Mouse (Mus musculus) MEL (cell line): Measurements from ENCODE around the gene Ciart. TPM values are rescaled to one million over a fixed set of nuclear protein-coding genes. Genes with fewer than 3 reads are reported as not detected.
A peak's percentile ranks its signal among the peaks of the same experiment; 100 is the strongest.

Source experiments
- DNase-seq: peaks from one replicate; pipeline ENCODE4 v3.0.0; 2011; ENCODE audit warnings: low read depth, low spot score
- H3K27ac ChIP-seq: 2 replicates; pipeline ENCODE4 v1.5.1; 2012; ENCODE audit warnings: low read depth, mild to moderate bottlenecking, control low read depth, low read length, moderate library complexity; ENCODE audit not compliant: control insufficient read depth
- H3K27me3 ChIP-seq, 2 experiments: fragments of 150-350 bp in 1 of 2; sonication (generic) in 1 of 2; 2 replicates each; pipeline ENCODE4 v1.6.1; 2012; ENCODE audit warnings: low read length in 2 of 2, mild to moderate bottlenecking in 2 of 2, improper control_type of control experiment in 1 of 2, moderate library complexity in 1 of 2; ENCODE audit not compliant: insufficient read depth in 2 of 2, control insufficient read depth in 1 of 2
- H3K36me3 ChIP-seq, 2 experiments: 2 replicates each; pipeline ENCODE4 v1.6.1; 2012 to 2014; ENCODE audit warnings: low read length in 2 of 2, improper control_type of control experiment in 1 of 2, inconsistent platforms in 1 of 2, mild to moderate bottlenecking in 1 of 2; ENCODE audit not compliant: insufficient read depth in 2 of 2, control insufficient read depth in 1 of 2
- H3K4me1 ChIP-seq, 2 experiments: fragments of 150-350 bp in 1 of 2; sonication (generic) in 1 of 2; 2 replicates each; pipeline ENCODE4 v1.6.1; 2012; ENCODE audit warnings: low read length in 2 of 2, improper control_type of control experiment in 1 of 2, mild to moderate bottlenecking in 1 of 2; ENCODE audit not compliant: insufficient read depth in 2 of 2, control insufficient read depth in 1 of 2
- H3K4me3 ChIP-seq, 2 experiments: fragments of 150-350 bp in 1 of 2; sonication (generic) in 1 of 2; 2 replicates each; pipeline ENCODE4 v1.5.1; 2012; ENCODE audit warnings: low read depth in 2 of 2, low read length in 2 of 2, mild to moderate bottlenecking in 2 of 2, moderate library complexity in 2 of 2, control low read depth in 1 of 2, improper control_type of control experiment in 1 of 2; ENCODE audit not compliant: control insufficient read depth in 1 of 2, insufficient read depth in 1 of 2
- H3K79me2 ChIP-seq: 2 replicates; pipeline ENCODE4 v1.6.1; 2012; ENCODE audit warnings: mild to moderate bottlenecking, low read length, moderate library complexity; ENCODE audit not compliant: control insufficient read depth, poor library complexity, insufficient read depth
- H3K9ac ChIP-seq: 2 replicates; pipeline ENCODE4 v1.6.1; 2012; ENCODE audit warnings: low read depth, mild to moderate bottlenecking, control low read depth, low read length, moderate library complexity; ENCODE audit not compliant: control insufficient read depth, poor library complexity, severe bottlenecking
- H3K9me3 ChIP-seq: fragments of 150-350 bp; sonication (generic); replicated peaks from 2 replicates; pipeline ENCODE4 v1.6.1; 2012; ENCODE audit warnings: mild to moderate bottlenecking, low read length, improper control_type of control experiment, moderate library complexity; ENCODE audit not compliant: insufficient read depth
- BHLHE40 ChIP-seq: IDR thresholded peaks from 2 replicates; pipeline ENCODE4 v1.6.1; 2012; ENCODE audit warnings: low read depth, mild to moderate bottlenecking, inconsistent platforms, low read length, improper control_type of control experiment, borderline replicate concordance
- CHD1 ChIP-seq: IDR thresholded peaks from 2 replicates; pipeline ENCODE4 v1.6.1; 2012; ENCODE audit warnings: low read depth, mild to moderate bottlenecking, inconsistent platforms, low read length, improper control_type of control experiment
- CHD2 ChIP-seq: IDR thresholded peaks from 2 replicates; pipeline ENCODE4 v1.6.1; 2011; ENCODE audit warnings: low read length, improper control_type of control experiment
- E2F4 ChIP-seq: IDR thresholded peaks from 2 replicates; pipeline ENCODE4 v1.6.1; 2011; ENCODE audit warnings: low read depth, low read length, improper control_type of control experiment, borderline replicate concordance
- ELF1 ChIP-seq: IDR thresholded peaks from 2 replicates; pipeline ENCODE4 v1.6.1; 2014; ENCODE audit warnings: low read depth, mild to moderate bottlenecking, inconsistent platforms, low read length, improper control_type of control experiment, moderate library complexity
- EP300 ChIP-seq, 2 experiments: IDR thresholded peaks; 2 replicates each; pipeline ENCODE4 v1.6.1; 2011; ENCODE audit warnings: improper control_type of control experiment in 2 of 2, low read length in 2 of 2, low read depth in 1 of 2, mild to moderate bottlenecking in 1 of 2
- ETS1 ChIP-seq: IDR thresholded peaks from 2 replicates; pipeline ENCODE4 v1.6.1; 2012; ENCODE audit warnings: low read depth, mild to moderate bottlenecking, inconsistent platforms, low read length, improper control_type of control experiment, moderate library complexity
- GATA1 ChIP-seq: IDR thresholded peaks from 2 replicates; pipeline ENCODE4 v1.6.1; 2011; ENCODE audit warnings: low read depth, low read length, improper control_type of control experiment
- HCFC1 ChIP-seq: IDR thresholded peaks from 2 replicates; pipeline ENCODE4 v1.6.1; 2012; ENCODE audit warnings: low read depth, mild to moderate bottlenecking, inconsistent platforms, low read length, improper control_type of control experiment, moderate library complexity
- JUND ChIP-seq: IDR thresholded peaks from 2 replicates; pipeline ENCODE4 v1.6.1; 2011; ENCODE audit warnings: low read depth, mild to moderate bottlenecking, improper control_type of control experiment, low read length
- KAT2A ChIP-seq: conservative IDR thresholded peaks from 2 replicates; pipeline ENCODE4 v1.6.1; 2012; ENCODE audit warnings: low read depth, low read length, improper control_type of control experiment, inconsistent platforms
- MAFK ChIP-seq: IDR thresholded peaks from 2 replicates; pipeline ENCODE4 v1.6.1; 2011; ENCODE audit warnings: low read depth, mild to moderate bottlenecking, low read length, improper control_type of control experiment, borderline replicate concordance
- MAX ChIP-seq: IDR thresholded peaks from 2 replicates; pipeline ENCODE4 v1.6.1; 2011; ENCODE audit warnings: low read length, improper control_type of control experiment
- MAZ ChIP-seq: IDR thresholded peaks from 2 replicates; pipeline ENCODE4 v1.6.1; 2012; ENCODE audit warnings: low read depth, mild to moderate bottlenecking, inconsistent platforms, low read length, improper control_type of control experiment
- MYC ChIP-seq: IDR thresholded peaks from 2 replicates; pipeline ENCODE4 v1.6.1; 2011; ENCODE audit warnings: low read depth, mild to moderate bottlenecking, low read length, improper control_type of control experiment, moderate library complexity
- NELFE ChIP-seq: IDR thresholded peaks from 2 replicates; pipeline ENCODE4 v1.6.1; 2011; ENCODE audit warnings: low read depth, low read length, improper control_type of control experiment
- NRF1 ChIP-seq: IDR thresholded peaks from 2 replicates; pipeline ENCODE4 v1.6.1; 2014; ENCODE audit warnings: low read depth, mild to moderate bottlenecking, inconsistent platforms, low read length, improper control_type of control experiment, moderate library complexity; ENCODE audit not compliant: poor library complexity, insufficient read depth, severe bottlenecking
- POLR2AphosphoS5 ChIP-seq: IDR thresholded peaks from 2 replicates; pipeline ENCODE4 v1.6.1; 2012; ENCODE audit warnings: low read depth, borderline replicate concordance, mild to moderate bottlenecking, inconsistent platforms, low read length, moderate library complexity, mixed read lengths
- RAD21 ChIP-seq: IDR thresholded peaks from 2 replicates; pipeline ENCODE4 v1.6.1; 2011; ENCODE audit warnings: mild to moderate bottlenecking, low read depth, low read length, improper control_type of control experiment
- RCOR1 ChIP-seq: IDR thresholded peaks from 2 replicates; pipeline ENCODE4 v1.6.1; 2012; ENCODE audit warnings: low read depth, mild to moderate bottlenecking, inconsistent platforms, low read length, improper control_type of control experiment
- SMC3 ChIP-seq: IDR thresholded peaks from 2 replicates; pipeline ENCODE4 v1.6.1; 2011; ENCODE audit warnings: low read depth, low read length, improper control_type of control experiment
- TAL1 ChIP-seq: IDR thresholded peaks from 2 replicates; pipeline ENCODE4 v1.6.1; 2012; ENCODE audit warnings: mild to moderate bottlenecking, inconsistent platforms, low read length, moderate library complexity, mixed read lengths
- UBTF ChIP-seq: IDR thresholded peaks from 2 replicates; pipeline ENCODE4 v1.6.1; 2012; ENCODE audit warnings: low read depth, mild to moderate bottlenecking, inconsistent platforms, low read length, improper control_type of control experiment, moderate library complexity, borderline replicate concordance; ENCODE audit not compliant: insufficient read depth
- USF1 ChIP-seq: IDR thresholded peaks from 2 replicates; pipeline ENCODE4 v1.6.1; 2014; ENCODE audit warnings: low read depth, mild to moderate bottlenecking, inconsistent platforms, low read length, improper control_type of control experiment, moderate library complexity
- ZC3H11A ChIP-seq: IDR thresholded peaks from 2 replicates; pipeline ENCODE4 v1.6.1; 2012; ENCODE audit warnings: low read depth, mild to moderate bottlenecking, inconsistent platforms, low read length, improper control_type of control experiment
- ZMIZ1 ChIP-seq: IDR thresholded peaks from 2 replicates; pipeline ENCODE4 v1.6.1; 2012; ENCODE audit warnings: low read depth, mild to moderate bottlenecking, inconsistent platforms, low read length, improper control_type of control experiment, moderate library complexity
- ZNF384 ChIP-seq: IDR thresholded peaks from 2 replicates; pipeline ENCODE4 v1.6.1; 2012; ENCODE audit warnings: low read depth, mild to moderate bottlenecking, inconsistent platforms, low read length, improper control_type of control experiment
- polyA plus RNA-seq, 2 experiments: library from polyadenylated mRNA; stranded (reverse) in 1 of 2; unstranded in 1 of 2; fragments of >175 nt in 1 of 2; fragments of >200 nt in 1 of 2; gene quantifications; 2 replicates each; pipeline versions ENCODE4 v1.2.1 to v1.2.4; 2012; ENCODE audit warnings: low replicate concordance in 2 of 2, low read depth in 1 of 2; ENCODE audit not compliant: insufficient read length in 2 of 2, insufficient read depth in 1 of 2, missing spikeins in 1 of 2
- total RNA-seq: library from RNA; depleted of rRNA; stranded (reverse); fragments of 300-350 nt; gene quantifications from 2 replicates; pipeline ENCODE4 v1.2.3, GENCODE M21; 2012

The Ciart gene
- total and polyA plus RNA-seq, 3 experiments = 4.9 to 23.8 TPM; not detected in 1

DNA sequence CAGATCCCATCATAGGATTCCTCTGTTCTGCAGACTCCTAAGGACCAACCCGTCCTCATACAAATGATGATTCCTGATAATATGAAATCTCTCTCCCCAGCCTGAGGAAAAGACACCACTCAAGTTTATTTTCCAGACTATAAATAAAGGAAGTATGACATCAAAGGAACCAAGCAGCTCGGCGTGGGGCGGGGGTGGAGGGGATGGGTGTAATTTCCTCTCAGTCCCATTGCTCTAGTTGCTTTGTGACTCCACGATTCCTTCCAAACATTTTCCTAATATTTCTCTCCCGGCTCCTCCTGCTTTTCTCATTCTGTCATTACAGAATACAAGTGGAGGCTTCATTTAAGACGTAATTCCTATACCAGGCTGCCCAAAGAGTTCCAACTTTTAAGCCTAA is 11.1 kb upstream of the Ciart start:
- Histone ChIP-seq H3K9ac (peak overlapping the region; percentile 66), H3K4me3 (peak overlapping the region; percentile 59 to 60), H3K4me1 (peaks cover 12 to 20% of the 10 kb centered on the region in 2 experiments), H3K36me3 (peaks cover 0 to 16% of the 10 kb centered on the region in 2 experiments; a peak in 2 of 4 replicates), H3K27me3 (no peaks in the 10 kb centered on the region), H3K27ac (peak overlapping the region; percentile 73), H3K79me2 (peaks cover 11% of the 10 kb centered on the region), H3K9me3 (no peaks in the 10 kb centered on the region)
- TF ChIP-seq USF1 (no peak), CHD1 (peak; percentile 95; the same call in 1 of the 2 replicates), ELF1 (peak; percentile 55), ZNF384 (no peak), MAZ (peak; percentile 58; the same call in 1 of the 2 replicates), SMC3 (no peak), POLR2AphosphoS5 (no peak), BHLHE40 (0 out of 2 replicates have a peak, but pooled peaks have one; percentile 1), CHD2 (no peak), ZMIZ1 (no peak), UBTF (no peak), E2F4 (no peak), JUND (no peak), ETS1 (peak; percentile 52), KAT2A (no peak), ZC3H11A (no peak), MAX (no peak; the same call in 1 of the 2 replicates), GATA1 (no peak)
- peak; percentile 78 for DNase-seq

DNA sequence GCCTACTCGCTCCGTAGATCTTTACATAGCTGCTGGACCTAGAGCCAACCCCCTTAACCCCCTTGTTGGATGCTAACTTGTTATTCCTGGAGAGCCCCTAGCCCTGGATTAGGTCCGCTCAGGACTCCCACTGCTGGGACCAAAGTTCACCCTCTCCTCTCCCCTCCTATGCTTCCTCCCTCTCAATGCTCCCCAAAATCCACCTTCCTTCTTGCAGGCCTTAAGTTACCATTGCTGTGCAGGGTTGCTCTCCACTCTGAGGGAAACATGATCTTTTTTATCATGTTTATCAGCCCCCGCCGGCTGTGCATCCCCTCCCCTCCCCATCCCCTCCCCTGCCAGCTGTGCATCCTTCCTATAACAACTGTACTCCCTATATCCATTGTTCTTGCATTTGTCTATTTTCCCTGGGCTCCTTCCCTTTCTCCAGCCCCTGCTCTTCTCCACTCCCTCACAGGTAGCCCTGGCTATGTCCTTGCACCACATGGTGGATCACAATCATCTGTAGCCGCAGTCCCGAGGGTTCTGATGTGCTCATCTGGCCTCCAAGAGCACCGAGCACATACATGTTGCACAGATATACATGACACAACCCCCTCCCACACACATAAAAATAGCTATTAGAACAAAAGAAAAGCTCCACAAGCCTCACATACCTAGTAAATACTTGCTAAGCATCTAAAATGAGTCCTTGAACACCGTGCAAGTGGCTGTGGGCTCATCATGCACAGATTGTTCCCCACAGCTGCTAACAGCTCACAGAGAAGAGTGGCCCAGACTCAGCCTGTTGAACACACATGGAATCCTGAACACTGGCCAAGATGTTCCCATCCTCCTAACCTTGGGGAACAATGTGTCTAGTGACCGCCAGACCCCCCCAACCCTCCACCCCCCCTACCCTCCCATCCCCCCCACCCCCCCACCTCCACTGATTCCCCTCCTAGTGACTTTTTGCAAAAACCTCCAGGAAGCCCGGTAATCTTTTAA is 10.3 kb upstream of the Ciart start:
- H3K4me1 ChIP-seq = peaks cover 12 to 20% of the 10 kb centered on the region in 2 experiments
- peak overlapping the region; percentile 79 for H3K27ac ChIP-seq
- peaks cover 0 to 16% of the 10 kb centered on the region in 2 experiments; a peak in 2 of 4 replicates for H3K36me3 ChIP-seq
- peaks cover 11% of the 10 kb centered on the region for H3K79me2 ChIP-seq
- H3K27me3 ChIP-seq = no peaks in the 10 kb centered on the region
- peak overlapping the region; percentile 39 for H3K9ac ChIP-seq
- peak; percentile 82 for DNase-seq
- no peaks in the 10 kb centered on the region for H3K9me3 ChIP-seq
- peak overlapping the region; percentile 59 to 82 for H3K4me3 ChIP-seq
- no peak for TF ChIP-seq ZC3H11A
- TF ChIP-seq EP300 (IDR thresholded peaks at IDR 0.05; ENCODE audit: low read depth in 1 of 2, low read length in 2 of 2) = peak; percentile 42 to 73; a peak in 3 of 4 replicates
- TF ChIP-seq ZNF384 = no peak
- TF ChIP-seq SMC3 = no peak
- TF ChIP-seq UBTF = 0 out of 2 replicates have a peak, but pooled peaks have one; percentile 18
- TF ChIP-seq GATA1 = peak; percentile 66
- TF ChIP-seq CHD1 = 0 out of 2 replicates have a peak, but pooled peaks have one; percentile 88
- peak; percentile 79 for TF ChIP-seq TAL1
- peak; percentile 24; the same call in 1 of the 2 replicates for TF ChIP-seq NELFE
- peak; percentile 36 for TF ChIP-seq RCOR1
- TF ChIP-seq MAX = peak; percentile 5; the same call in 1 of the 2 replicates
- TF ChIP-seq NRF1 = no peak
- no peak for TF ChIP-seq RAD21
- peak; percentile 59 for TF ChIP-seq ETS1
- peak; percentile 5; the same call in 1 of the 2 replicates for TF ChIP-seq MAFK
- TF ChIP-seq MYC = 0 out of 2 replicates have a peak, but pooled peaks have one; percentile 10
- TF ChIP-seq HCFC1 = peak; percentile 33; the same call in 1 of the 2 replicates
